Mouse (Mus musculus): ENCODE measurements around the gene Ccl26. TPM values are rescaled to one million over a fixed set of nuclear protein-coding genes. Genes with fewer than 3 reads are reported as not detected.

Ccl26 gene
- total RNA-seq (2014; fragmentation: Nextera tagmentation) (not detected in 2 replicates), total RNA-seq (2017) (not detected in 2 replicates)

- ATAC-seq (replicated peaks; ENCODE audit: poor library complexity, severe bottlenecking), result no peak
These were observed at the start of gene Ccl26 for GRCm38 (mm10) chr5:135563469-135563868. Gene Ccl26 (minus strand): TSS chr5:135563569.

GRCm38 (mm10) chr5:135609794-135610193 lies 46.4 kb upstream of the Ccl26 start:
- ATAC-seq (replicated peaks; ENCODE audit: poor library complexity, severe bottlenecking), result no peak

GRCm38 (mm10) chr5:135607581-135607980 lies 44.2 kb upstream of the Ccl26 start:
- ATAC-seq (replicated peaks; ENCODE audit: poor library complexity, severe bottlenecking), result no peak

- ATAC-seq (replicated peaks; ENCODE audit: poor library complexity, severe bottlenecking), result peak; percentile 80
These were observed 43.3 kb upstream of the Ccl26 start for GRCm38 (mm10) chr5:135606717-135607116.

- peak; percentile 82 for ATAC-seq (replicated peaks; ENCODE audit: poor library complexity, severe bottlenecking)
These were observed 41.3 kb upstream of the Ccl26 start for GRCm38 (mm10) chr5:135604643-135605042.

- ATAC-seq (replicated peaks; ENCODE audit: poor library complexity, severe bottlenecking), result no peak
These were observed 26.8 kb upstream of the Ccl26 start for GRCm38 (mm10) chr5:135589996-135590784.

- no peak for ATAC-seq (replicated peaks; ENCODE audit: poor library complexity, severe bottlenecking)
These were observed 24.4 kb upstream of the Ccl26 start for GRCm38 (mm10) chr5:135587764-135588163.

GRCm38 (mm10) chr5:135585691-135586090 lies 22.3 kb upstream of the Ccl26 start:
- ATAC-seq (replicated peaks; ENCODE audit: poor library complexity, severe bottlenecking), result no peak

GRCm38 (mm10) chr5:135582330-135582729 lies 19.0 kb upstream of the Ccl26 start:
- peak; percentile 76 for ATAC-seq (replicated peaks; ENCODE audit: poor library complexity, severe bottlenecking)

GRCm38 (mm10) chr5:135579331-135579751 lies 16.0 kb upstream of the Ccl26 start:
- ATAC-seq (replicated peaks; ENCODE audit: poor library complexity, severe bottlenecking), result no peak; the same call in 1 of the 2 replicates

GRCm38 (mm10) chr5:135576055-135576454 lies 12.7 kb upstream of the Ccl26 start:
- ATAC-seq (replicated peaks; ENCODE audit: poor library complexity, severe bottlenecking), result no peak

- ATAC-seq (replicated peaks; ENCODE audit: poor library complexity, severe bottlenecking), result peak; percentile 66
These were observed 9.6 kb upstream of the Ccl26 start, which contains the start of gene Ccl24 for GRCm38 (mm10) chr5:135573006-135573405. Gene Ccl24 (minus strand): TSS chr5:135573049.

- peak; percentile 64 for ATAC-seq (replicated peaks; ENCODE audit: poor library complexity, severe bottlenecking)
These were observed 5.3 kb upstream of the Ccl26 start for GRCm38 (mm10) chr5:135568698-135569097.

- ATAC-seq (replicated peaks; ENCODE audit: poor library complexity, severe bottlenecking), result no peak
These were observed 4.3 kb upstream of the Ccl26 start for GRCm38 (mm10) chr5:135567556-135568265.

GRCm38 (mm10) chr5:135557671-135558070 lies 5.7 kb downstream of the Ccl26 start:
- ATAC-seq (replicated peaks; ENCODE audit: poor library complexity, severe bottlenecking), result no peak

GRCm38 (mm10) chr5:135557051-135557450 lies 6.3 kb downstream of the Ccl26 start:
- ATAC-seq (replicated peaks; ENCODE audit: poor library complexity, severe bottlenecking), result no peak

- no peak for ATAC-seq (replicated peaks; ENCODE audit: poor library complexity, severe bottlenecking)
These were observed 7.1 kb downstream of the Ccl26 start for GRCm38 (mm10) chr5:135556259-135556658.

GRCm38 (mm10) chr5:135551591-135551990 lies 11.8 kb downstream of the Ccl26 start:
- peak; percentile 55; the same call in 1 of the 2 replicates for ATAC-seq (replicated peaks; ENCODE audit: poor library complexity, severe bottlenecking)

- ATAC-seq (replicated peaks; ENCODE audit: poor library complexity, severe bottlenecking), result peak; percentile 67
These were observed 12.5 kb downstream of the Ccl26 start for GRCm38 (mm10) chr5:135550910-135551309.

- no peak for ATAC-seq (replicated peaks; ENCODE audit: poor library complexity, severe bottlenecking)
These were observed 15.4 kb downstream of the Ccl26 start for GRCm38 (mm10) chr5:135547990-135548389.

Measured in granulocyte monocyte progenitor cell, adult 5-6 weeks (primary cell).